Mouse (Mus musculus) thymus, adult 2 months (tissue): ENCODE measurements at regions not wholly inside any gene's neighbourhood (a gene's known extent, or its start where the extent isn't known, plus 50 kb on each side); places are given as distances from the start of the nearest gene placed in this dataset.

ENCODE experiments used
- DNase-seq: peaks from one replicate; pipeline ENCODE4 v3.0.0; 2021
- H3K27ac ChIP-seq: fragments of 200-500 bp; 2 replicates; pipeline ENCODE4 v1.5.1; 2012; ENCODE audit warnings: low read length, control low read depth; ENCODE audit not compliant: control insufficient read depth, insufficient read depth
- H3K27me3 ChIP-seq: fragments of 200-500 bp; 2 replicates; pipeline ENCODE4 v1.6.1; 2012; ENCODE audit warnings: mild to moderate bottlenecking, low read length, moderate library complexity, mixed read lengths; ENCODE audit not compliant: control insufficient read depth, insufficient read depth
- H3K36me3 ChIP-seq: fragments of 200-500 bp; 2 replicates; pipeline ENCODE4 v1.6.1; 2012; ENCODE audit warnings: mild to moderate bottlenecking, low read length, moderate library complexity; ENCODE audit not compliant: control insufficient read depth, insufficient read depth
- H3K4me1 ChIP-seq: fragments of 200-500 bp; replicated peaks from 2 replicates; pipeline ENCODE4 v1.6.1; 2012; ENCODE audit warnings: low read length; ENCODE audit not compliant: control insufficient read depth, insufficient read depth
- H3K4me3 ChIP-seq: fragments of 200-500 bp; 2 replicates; pipeline ENCODE4 v1.5.1; 2012; ENCODE audit warnings: mild to moderate bottlenecking, low read length, control low read depth, moderate library complexity; ENCODE audit not compliant: control insufficient read depth, insufficient read depth
- CTCF ChIP-seq: fragments of 200-500 bp; IDR thresholded peaks from 2 replicates; pipeline ENCODE4 v1.5.1; 2012; ENCODE audit warnings: mild to moderate bottlenecking, control low read depth, low read length, moderate library complexity, borderline replicate concordance; ENCODE audit not compliant: control insufficient read depth, poor library complexity, insufficient read depth; ENCODE audit errors: extremely low read depth
- POLR2A ChIP-seq: fragments of 200-500 bp; IDR thresholded peaks from 2 replicates; pipeline ENCODE4 v1.6.1; 2012; ENCODE audit warnings: mild to moderate bottlenecking, low read length, control low read depth, moderate library complexity; ENCODE audit not compliant: control insufficient read depth, poor library complexity, insufficient read depth; ENCODE audit errors: extremely low read depth
- WGBS: fragments of 180-500 bp; shearing (Covaris S2); methylation state at CpG from one replicate; pipeline ENCODE4 v1.1.7; 2018; 5-methylcytosine and 5-hydroxymethylcytosine counted together

DNA sequence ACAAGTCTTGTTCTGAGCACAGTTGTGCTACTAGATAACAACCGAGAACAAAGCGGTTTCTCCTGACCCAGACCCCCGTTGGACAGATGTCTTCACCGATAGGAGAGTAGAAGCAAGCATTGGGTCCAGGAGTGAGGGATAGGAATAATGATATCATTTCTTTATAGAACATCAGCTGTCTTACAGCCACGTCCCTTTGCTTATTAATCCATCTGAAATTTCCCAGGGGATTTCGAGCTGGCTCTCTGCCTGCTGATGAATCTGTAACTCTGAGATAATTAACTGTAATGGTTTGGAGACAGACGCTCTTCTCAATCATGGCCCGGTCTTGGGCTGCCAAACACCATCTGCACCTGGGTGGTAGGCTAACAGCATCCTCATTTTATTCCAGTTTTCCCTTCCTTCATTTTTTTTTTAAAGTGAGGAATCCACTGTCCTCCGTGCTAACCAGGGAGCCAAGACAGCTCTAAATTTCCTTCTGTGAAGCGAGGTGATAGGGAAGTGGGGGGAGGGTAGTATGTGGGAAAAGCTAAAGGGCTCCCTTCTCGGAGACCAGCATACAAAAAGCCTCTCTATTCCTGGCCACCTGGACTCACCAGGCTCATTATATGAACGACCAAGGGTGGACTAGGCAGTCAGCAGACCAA lies 75.0 kb upstream of the 1700025G04Rik start:
- TF ChIP-seq POLR2A (no peak), CTCF (no peak)
- 86% methylated on average over 12 of the region's 12 CpGs for WGBS
- H3K27me3 ChIP-seq: no peaks in the 10 kb centered on the region
- no peak overlapping the region for H3K4me3 ChIP-seq
- no peak for DNase-seq
- no peaks in the 10 kb centered on the region for H3K4me1 ChIP-seq
- H3K36me3 ChIP-seq: no peaks in the 10 kb centered on the region
- H3K27ac ChIP-seq: no peak overlapping the region

DNA sequence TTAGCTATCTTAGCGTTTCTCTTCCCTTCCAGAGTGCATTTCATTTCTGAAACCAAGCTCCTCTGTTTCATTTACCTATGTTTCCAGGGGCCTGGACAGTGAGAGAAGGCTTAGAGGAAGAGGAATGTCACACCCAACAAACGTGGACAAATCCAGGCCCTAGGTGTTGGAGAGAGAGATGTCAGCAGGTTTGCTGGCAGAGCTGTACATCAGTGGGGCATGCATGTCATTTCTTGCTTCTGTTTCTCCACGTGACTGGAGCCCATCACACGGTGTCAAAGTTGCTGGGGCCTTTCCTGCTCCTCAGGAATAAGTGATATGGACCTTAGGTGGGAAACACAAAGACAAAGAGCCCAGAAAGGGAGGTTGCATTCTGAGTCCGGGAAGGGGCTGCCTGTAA lies 74.3 kb upstream of the 1700025G04Rik start:
- no peak overlapping the region for H3K4me3 ChIP-seq
- H3K27ac ChIP-seq: no peak overlapping the region
- no peak for TF ChIP-seq POLR2A
- TF ChIP-seq CTCF: no peak
- WGBS: 89% methylated on average over 5 of the region's 5 CpGs
- H3K27me3 ChIP-seq: no peaks in the 10 kb centered on the region
- no peaks in the 10 kb centered on the region for H3K4me1 ChIP-seq
- DNase-seq: no peak
- no peaks in the 10 kb centered on the region for H3K36me3 ChIP-seq

DNA sequence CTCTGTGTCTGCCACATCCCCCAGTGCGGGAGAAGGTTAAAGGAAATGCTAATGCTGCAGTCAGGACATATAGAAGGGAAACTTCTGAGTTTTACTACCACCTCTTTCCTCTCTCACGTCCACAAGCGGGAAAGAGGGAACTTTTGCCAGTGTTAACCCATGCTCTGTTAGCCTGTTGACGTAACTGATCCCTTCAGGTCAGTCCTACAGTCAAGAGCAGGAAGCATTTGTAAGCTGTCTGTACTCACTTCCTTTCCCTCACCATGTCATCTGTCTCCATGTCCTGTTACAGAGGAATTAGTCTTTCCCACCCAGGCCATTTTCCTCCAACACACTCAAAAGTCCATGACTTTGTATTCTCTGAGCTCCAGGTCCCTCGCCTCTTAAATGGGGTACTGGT lies 62.5 kb upstream of the 1700025G04Rik start:
- no peak for DNase-seq
- no peak overlapping the region for H3K4me3 ChIP-seq
- TF ChIP-seq CTCF: no peak
- no peak for TF ChIP-seq POLR2A
- H3K27me3 ChIP-seq: no peaks in the 10 kb centered on the region
- no peaks in the 10 kb centered on the region for H3K36me3 ChIP-seq
- 69% methylated on average over 5 of the region's 5 CpGs for WGBS
- H3K27ac ChIP-seq: no peak overlapping the region
- no peaks in the 10 kb centered on the region; the same call in 1 of the 2 replicates for H3K4me1 ChIP-seq

DNA sequence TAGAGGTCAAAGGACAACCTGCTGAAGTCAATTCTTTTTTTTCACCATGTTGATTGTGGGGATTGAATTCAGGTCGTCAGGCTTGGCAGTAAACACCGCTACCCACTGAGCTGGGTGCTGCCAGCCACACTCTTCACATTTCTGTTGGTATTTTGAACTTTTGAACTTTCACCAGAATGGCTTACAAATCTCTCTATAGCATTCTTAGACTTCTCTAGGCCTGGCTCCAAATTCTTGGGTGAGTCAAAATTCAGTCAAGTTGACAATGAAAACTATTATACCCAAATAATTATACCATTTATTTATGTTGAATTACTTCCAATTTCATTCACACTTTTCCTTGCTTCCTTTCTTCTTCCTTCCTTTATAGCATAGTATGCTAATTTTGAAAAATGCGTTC lies 58.8 kb upstream of the 1700025G04Rik start:
- Histone ChIP-seq H3K27me3 (no peaks in the 10 kb centered on the region), H3K27ac (no peak overlapping the region), H3K4me3 (no peak overlapping the region), H3K36me3 (no peaks in the 10 kb centered on the region), H3K4me1 (no peaks in the 10 kb centered on the region; the same call in 1 of the 2 replicates)
- 98% methylated on average over 3 of the region's 3 CpGs for WGBS
- no peak for TF ChIP-seq POLR2A
- no peak for TF ChIP-seq CTCF
- DNase-seq: no peak

DNA sequence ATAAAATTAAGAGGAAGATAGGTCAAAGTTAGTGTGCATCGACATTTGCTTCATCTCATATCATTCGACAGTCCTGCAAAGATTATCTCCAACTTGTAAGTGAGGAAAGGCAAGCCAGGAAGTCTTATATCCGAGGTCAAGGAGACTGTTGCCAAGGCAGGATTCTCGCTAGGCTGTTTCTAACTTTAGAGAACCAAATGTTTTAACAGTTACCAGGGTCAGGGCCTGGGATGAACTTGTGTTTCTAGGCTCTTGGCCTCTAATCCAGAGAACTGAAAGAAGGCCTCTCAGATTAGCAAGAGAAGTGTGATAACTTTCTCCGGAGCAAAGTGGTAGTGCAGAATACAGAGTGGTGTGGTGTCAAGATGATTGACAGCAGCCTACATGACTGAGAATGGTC lies 50.2 kb upstream of the 1700025G04Rik start:
- 94% methylated on average over 5 of the region's 5 CpGs for WGBS
- H3K4me3 ChIP-seq: no peak overlapping the region
- H3K36me3 ChIP-seq: no peaks in the 10 kb centered on the region
- H3K27me3 ChIP-seq: no peaks in the 10 kb centered on the region
- DNase-seq: no peak
- no peaks in the 10 kb centered on the region for H3K4me1 ChIP-seq
- TF ChIP-seq CTCF (no peak), POLR2A (no peak)
- no peak overlapping the region for H3K27ac ChIP-seq
